Mouse (Mus musculus): ENCODE results near the gene Tnni1.

- TF ChIP-seq CTCF (conservative IDR thresholded peaks at IDR 0.05; ENCODE audit: low read length): no peak
- TF ChIP-seq POU5F1 (IDR thresholded peaks at IDR 0.05; ENCODE audit: borderline replicate concordance, low read length): no peak
- no peak for TF ChIP-seq NANOG (IDR thresholded peaks at IDR 0.05; ENCODE audit: borderline replicate concordance, low read length)
Observed at GRCm38 (mm10) chr1:135735460-135735859, 43.8 kb upstream of the Tnni1 start.
